Mouse (Mus musculus): ENCODE measurements around the gene Apba2.

DNA sequence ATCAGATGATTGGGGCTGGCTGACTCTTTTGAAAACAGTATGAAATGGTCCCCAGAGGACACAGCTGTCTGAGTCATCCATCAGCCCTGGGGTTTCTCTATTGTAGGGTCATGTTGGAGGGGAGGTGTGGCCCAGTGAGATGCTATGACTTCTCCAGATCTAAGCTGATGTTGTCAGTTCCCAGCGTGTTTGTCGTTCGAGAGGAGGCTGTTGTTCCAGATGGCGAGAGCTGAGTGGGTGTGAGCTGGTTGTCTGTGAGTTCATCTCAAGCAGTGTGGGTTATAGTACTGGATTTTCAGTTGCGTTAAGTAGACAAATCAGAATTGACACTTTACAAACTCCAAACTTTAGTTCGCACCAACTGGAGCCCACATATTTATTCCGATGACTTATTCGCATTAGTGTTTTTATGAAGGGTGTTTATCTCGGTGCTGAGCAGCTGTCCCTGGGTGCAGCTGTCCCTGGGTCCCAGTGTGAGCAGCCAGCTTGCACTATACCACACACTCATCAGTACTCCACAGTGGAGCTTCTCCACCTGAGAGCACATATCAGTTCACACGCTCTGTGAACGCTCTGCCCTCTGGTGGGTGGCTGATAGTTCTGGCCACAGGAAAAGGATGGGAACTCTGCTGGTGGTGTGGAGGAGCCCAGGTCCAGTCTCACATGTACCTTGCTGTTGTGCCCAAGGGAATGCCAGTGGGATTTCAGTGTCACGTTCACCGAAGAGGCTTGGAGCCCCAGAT is 208.2 kb downstream of the Apba2 start:
- TF ChIP-seq POLR2A (IDR thresholded peaks at IDR 0.05; ENCODE audit: low read depth, low read length) (no peak), CTCF (IDR thresholded peaks at IDR 0.05; ENCODE audit: borderline replicate concordance, insufficient read depth, low read length) (peak; percentile 39; the same call in 1 of the 2 replicates)

Data from embryonic fibroblast, embryonic 13.5 days (primary cell).